Mouse (Mus musculus): ENCODE measurements around the gene Cxcr5. TPM values are rescaled to one million over a fixed set of nuclear protein-coding genes. Genes with fewer than 3 reads are reported as not detected.

Gene Cxcr5
- polyA plus RNA-seq, 1 experiment from 2014 or later, result 0.13 TPM

DNA sequence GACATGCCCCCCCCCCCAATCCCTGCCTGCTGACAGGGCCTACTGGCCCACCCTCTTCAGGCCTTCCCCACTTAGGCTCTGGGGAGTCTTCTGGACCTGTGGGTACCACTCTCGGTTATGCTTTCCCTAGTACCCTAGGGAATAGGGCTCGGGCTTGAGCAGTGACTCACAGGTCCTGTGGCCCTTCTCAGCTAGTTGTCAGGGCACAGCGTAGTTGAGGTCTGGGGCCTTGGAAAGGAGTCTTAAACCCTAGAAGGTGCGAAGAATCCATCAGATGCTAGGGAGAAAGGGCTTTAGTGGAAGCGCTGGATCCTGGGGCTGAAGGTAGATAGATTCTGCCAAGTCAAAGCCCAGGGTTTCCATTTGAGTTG, 61.5 kb downstream of the Cxcr5 start:
- ATAC-seq (ENCODE audit: low FRiP score, low TSS enrichment), result no peak
- H3K9ac ChIP-seq (ENCODE audit: low read length), result peak overlapping the region; percentile 62
- H3K4me1 ChIP-seq (replicated peaks; ENCODE audit: control insufficient read depth, insufficient read depth), result peaks cover 29% of the 10 kb centered on the region

DNA sequence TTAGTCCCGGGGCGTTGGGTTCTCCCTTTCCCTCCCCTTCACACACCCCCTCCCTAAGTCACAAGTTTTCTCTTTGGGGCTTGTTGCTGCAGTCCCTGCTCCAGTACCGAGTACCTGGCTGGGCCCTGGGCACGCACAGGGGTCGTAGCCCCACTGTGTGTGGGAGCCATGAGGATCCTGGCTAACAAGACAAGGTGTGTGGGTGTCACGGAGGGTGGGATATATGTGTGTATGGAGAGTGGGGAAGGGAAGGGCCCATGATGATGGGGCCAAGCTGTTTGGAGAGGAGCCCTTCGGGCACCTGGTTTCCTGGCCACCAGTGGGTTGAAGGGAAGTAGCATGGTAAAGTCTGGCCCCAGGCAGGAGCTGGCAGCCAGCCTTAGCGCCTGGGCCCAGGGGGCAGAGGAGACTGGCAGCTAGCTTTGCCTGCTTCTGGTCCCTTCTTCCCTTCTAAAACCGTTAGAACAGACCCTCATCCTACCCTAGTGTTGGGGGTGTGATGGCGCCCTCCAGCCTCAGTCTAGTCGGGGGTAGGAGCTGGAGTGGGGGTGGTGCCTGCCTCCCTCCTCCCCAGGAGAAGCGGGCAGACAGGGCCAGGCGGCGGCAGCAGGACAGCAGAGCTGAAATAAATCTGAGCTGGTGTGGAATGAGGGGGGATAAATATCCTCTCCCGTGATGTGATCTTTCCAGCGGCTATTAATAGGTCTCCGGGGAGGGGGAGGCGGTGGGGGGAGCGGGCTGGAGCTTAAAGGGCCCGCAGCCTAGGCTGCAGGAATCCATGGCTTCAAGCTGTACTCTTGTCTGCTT, 62.1 kb downstream of the Cxcr5 start:
- Histone ChIP-seq H3K27ac (replicated peaks) (peak overlapping the region; percentile 95), H3K36me3 (ENCODE audit: control insufficient read depth, insufficient read depth, low read length) (peaks cover 3% of the 10 kb centered on the region), H3K4me1 (replicated peaks; ENCODE audit: control insufficient read depth, insufficient read depth) (peaks cover 33% of the 10 kb centered on the region), H3K4me3 (ENCODE audit: low read depth, low read length) (peak overlapping the region; percentile 40), H3K27me3 (ENCODE audit: control insufficient read depth, insufficient read depth, low read length) (no peaks in the 10 kb centered on the region), H3K9me3 (ENCODE audit: control insufficient read depth, low read length) (no peaks in the 10 kb centered on the region), H3K4me2 (replicated peaks; ENCODE audit: low read depth) (peak overlapping the region; percentile 69), H3K9ac (ENCODE audit: low read length) (peak overlapping the region; percentile 62)
- DNase-seq (ENCODE audit: low spot score), result peak; percentile 59
- WGBS, result 13% methylated on average over 18 of the region's 20 CpGs
- TF ChIP-seq EP300 (optimal IDR thresholded peaks at IDR 0.05) (peak; percentile 35), CTCF (IDR thresholded peaks at IDR 0.05; ENCODE audit: low read depth) (no peak)
- 0 out of 2 replicates have a peak, but pooled peaks have one; percentile 1 for ATAC-seq (ENCODE audit: low FRiP score, low TSS enrichment)

More for the DNA sequence above, 61.5 kb downstream of the Cxcr5 start:
- WGBS, result 29% methylated on average over 5 of the region's 5 CpGs
- Histone ChIP-seq H3K27me3 (ENCODE audit: control insufficient read depth, insufficient read depth, low read length) (no peaks in the 10 kb centered on the region), H3K36me3 (ENCODE audit: control insufficient read depth, insufficient read depth, low read length) (peaks cover 6% of the 10 kb centered on the region), H3K27ac (replicated peaks) (peak overlapping the region; percentile 95), H3K9me3 (ENCODE audit: control insufficient read depth, low read length) (no peaks in the 10 kb centered on the region), H3K4me3 (ENCODE audit: low read depth, low read length) (peak overlapping the region; percentile 40), H3K4me2 (replicated peaks; ENCODE audit: low read depth) (peak overlapping the region; percentile 69)
- DNase-seq (ENCODE audit: low spot score), result no peak
- TF ChIP-seq EP300 (optimal IDR thresholded peaks at IDR 0.05), result no peak
- no peak for TF ChIP-seq CTCF (IDR thresholded peaks at IDR 0.05; ENCODE audit: low read depth)

DNA sequence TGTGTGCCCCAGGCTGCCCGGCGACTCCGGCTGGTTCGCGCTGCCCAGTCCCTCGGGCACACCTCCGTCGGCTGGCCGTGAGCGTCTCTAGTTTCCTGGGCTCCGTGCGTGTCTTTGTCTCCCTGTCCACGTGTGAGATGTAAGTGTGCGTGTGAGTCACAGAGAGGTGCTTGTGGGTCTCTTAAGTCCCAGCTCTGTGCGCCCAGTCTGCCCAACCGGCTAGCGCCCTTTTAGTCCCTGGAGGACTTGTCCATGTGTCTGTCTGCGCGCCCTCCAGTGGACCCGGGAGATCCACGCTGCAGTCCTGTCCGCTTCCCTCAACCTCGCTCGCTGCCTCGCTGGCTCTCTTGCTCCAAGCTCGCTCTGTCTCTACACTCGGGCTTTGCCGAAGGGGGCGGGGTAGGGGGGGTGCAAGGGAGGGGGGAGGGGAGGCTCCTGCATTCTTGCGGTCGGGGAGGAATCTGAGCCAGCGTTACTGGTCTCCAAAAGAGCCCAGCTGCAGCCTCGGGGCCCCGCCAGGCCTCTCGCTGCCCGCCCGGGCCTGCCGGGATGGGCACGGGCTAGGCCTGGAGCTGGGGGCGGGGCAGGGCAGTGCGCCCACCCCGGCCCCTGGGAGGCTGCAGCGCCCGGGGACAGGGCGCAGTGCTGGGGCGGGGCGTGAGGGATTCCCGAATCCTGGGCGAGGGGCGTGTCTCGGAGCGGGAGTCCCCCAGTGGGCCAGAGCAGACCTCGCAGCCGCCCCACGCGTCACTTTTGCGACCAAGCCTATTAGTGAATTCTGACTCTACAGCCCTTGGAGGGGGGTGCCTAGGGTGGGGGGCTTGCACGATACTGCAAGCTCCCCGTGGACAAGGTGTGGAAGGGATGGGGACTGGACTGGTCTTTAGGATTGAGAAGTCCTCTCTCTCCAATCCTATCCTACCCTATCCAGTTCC, 63.0 kb downstream of the Cxcr5 start:
- H3K4me2 ChIP-seq (replicated peaks; ENCODE audit: low read depth), result peak overlapping the region; percentile 69

DNA sequence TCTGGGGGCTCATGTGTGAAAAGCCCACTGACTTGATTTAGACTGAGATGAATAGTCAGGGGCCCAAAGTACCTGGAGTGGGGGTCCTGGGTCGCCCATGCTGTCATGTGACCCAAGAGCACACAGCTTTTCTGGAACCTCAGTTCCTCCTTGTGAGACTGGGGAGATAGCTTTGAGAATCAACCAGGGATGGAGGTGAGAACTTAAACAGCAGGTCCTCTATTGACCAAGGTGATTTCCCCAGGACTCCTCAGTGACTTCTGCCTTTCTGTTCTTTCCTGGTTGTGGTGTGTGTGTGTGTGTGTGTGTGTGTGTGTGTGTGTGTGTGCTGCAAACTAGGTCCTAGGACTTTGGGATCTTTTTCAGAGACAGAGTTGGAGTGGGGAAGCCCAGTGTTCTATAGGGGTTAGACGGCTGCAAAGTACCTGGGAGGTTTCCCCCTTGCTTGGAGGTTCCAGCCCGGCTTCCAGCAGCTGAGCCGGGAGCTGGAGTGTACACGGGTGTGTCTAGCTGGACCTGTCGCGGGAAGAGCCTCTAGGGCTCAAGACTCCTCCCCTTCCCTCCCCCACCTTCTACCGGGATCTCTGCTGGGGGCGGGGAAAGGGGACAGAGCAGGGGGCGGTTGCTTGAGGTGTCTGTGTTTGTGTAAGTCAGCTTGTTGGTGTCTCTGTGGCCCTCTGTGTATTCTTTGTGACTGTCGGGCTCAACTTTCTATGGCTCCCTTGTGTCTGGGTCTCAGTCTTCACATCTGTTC, 63.9 kb downstream of the Cxcr5 start:
- H3K9me3 ChIP-seq (ENCODE audit: control insufficient read depth, low read length), result no peaks in the 10 kb centered on the region
- TF ChIP-seq EP300 (optimal IDR thresholded peaks at IDR 0.05), result no peak
- no peak for TF ChIP-seq CTCF (IDR thresholded peaks at IDR 0.05; ENCODE audit: low read depth)
- no peaks in the 10 kb centered on the region for H3K27me3 ChIP-seq (ENCODE audit: control insufficient read depth, insufficient read depth, low read length)
- under 1% methylated on average over 11 of the region's 11 CpGs for WGBS
- peak; percentile 80 for DNase-seq (ENCODE audit: low spot score)
- H3K36me3 ChIP-seq (ENCODE audit: control insufficient read depth, insufficient read depth, low read length), result peaks cover 3% of the 10 kb centered on the region; the same call in 1 of the 2 replicates
- peak overlapping the region; percentile 40 for H3K4me3 ChIP-seq (ENCODE audit: low read depth, low read length)
- ATAC-seq (ENCODE audit: low FRiP score, low TSS enrichment), result peak; percentile 32; the same call in 1 of the 2 replicates
- H3K9ac ChIP-seq (ENCODE audit: low read length), result peak overlapping the region; percentile 62
- H3K27ac ChIP-seq (replicated peaks), result peak overlapping the region; percentile 95
- peaks cover 41% of the 10 kb centered on the region for H3K4me1 ChIP-seq (replicated peaks; ENCODE audit: control insufficient read depth, insufficient read depth)
- peak overlapping the region; percentile 69 for H3K4me2 ChIP-seq (replicated peaks; ENCODE audit: low read depth)

More for the DNA sequence above, 63.0 kb downstream of the Cxcr5 start:
- Histone ChIP-seq H3K9me3 (ENCODE audit: control insufficient read depth, low read length) (no peaks in the 10 kb centered on the region), H3K9ac (ENCODE audit: low read length) (peak overlapping the region; percentile 62), H3K36me3 (ENCODE audit: control insufficient read depth, insufficient read depth, low read length) (peaks cover 3% of the 10 kb centered on the region), H3K27ac (replicated peaks) (peak overlapping the region; percentile 95), H3K27me3 (ENCODE audit: control insufficient read depth, insufficient read depth, low read length) (no peaks in the 10 kb centered on the region), H3K4me3 (ENCODE audit: low read depth, low read length) (peak overlapping the region; percentile 40), H3K4me1 (replicated peaks; ENCODE audit: control insufficient read depth, insufficient read depth) (peaks cover 41% of the 10 kb centered on the region)
- peak; percentile 75 for TF ChIP-seq CTCF (IDR thresholded peaks at IDR 0.05; ENCODE audit: low read depth)
- TF ChIP-seq EP300 (optimal IDR thresholded peaks at IDR 0.05), result no peak
- DNase-seq (ENCODE audit: low spot score) (peak; percentile 88), ATAC-seq (ENCODE audit: low FRiP score, low TSS enrichment) (peak; percentile 67)
- 2% methylated on average over 55 of the region's 59 CpGs for WGBS

DNA sequence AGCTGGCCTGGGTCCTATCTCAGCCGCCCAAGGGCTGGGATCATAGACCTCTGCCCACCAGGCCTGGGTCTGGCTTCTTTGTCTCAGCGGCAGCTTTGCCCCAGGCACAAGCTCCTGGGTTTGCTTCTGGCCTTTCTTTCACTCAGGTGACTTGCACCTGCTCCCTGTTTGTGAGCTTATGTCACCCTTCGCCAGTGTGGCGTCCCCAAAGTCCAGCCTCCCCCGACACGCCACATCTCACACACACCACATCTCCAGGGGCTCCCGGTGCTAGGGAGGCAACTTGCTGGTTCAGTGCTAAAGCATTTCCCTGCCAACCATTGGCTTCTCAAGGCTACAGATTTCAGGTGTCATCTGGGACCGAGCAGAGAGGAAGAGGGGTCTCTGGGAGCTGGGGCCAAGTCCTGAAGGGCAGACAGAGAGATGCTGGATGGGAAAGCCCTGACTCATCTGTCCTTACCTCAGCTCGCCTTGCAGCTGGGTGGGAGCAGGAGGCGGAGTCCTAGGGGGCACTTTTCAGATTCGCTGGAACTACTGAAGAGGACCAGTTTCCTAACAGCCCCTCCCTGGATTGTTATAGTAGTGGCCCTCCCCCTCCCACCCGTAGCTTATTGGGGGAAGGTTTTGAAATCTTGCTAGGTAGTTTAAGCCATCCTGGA, 64.7 kb downstream of the Cxcr5 start:
- 54% methylated on average over 12 of the region's 12 CpGs for WGBS
- H3K9me3 ChIP-seq (ENCODE audit: control insufficient read depth, low read length), result no peaks in the 10 kb centered on the region
- H3K4me2 ChIP-seq (replicated peaks; ENCODE audit: low read depth), result no peak overlapping the region
- peaks cover 44% of the 10 kb centered on the region for H3K4me1 ChIP-seq (replicated peaks; ENCODE audit: control insufficient read depth, insufficient read depth)
- H3K36me3 ChIP-seq (ENCODE audit: control insufficient read depth, insufficient read depth, low read length), result peaks cover 3% of the 10 kb centered on the region; the same call in 1 of the 2 replicates
- no peak overlapping the region for H3K4me3 ChIP-seq (ENCODE audit: low read depth, low read length)
- H3K27me3 ChIP-seq (ENCODE audit: control insufficient read depth, insufficient read depth, low read length), result no peaks in the 10 kb centered on the region
- peak overlapping the region; percentile 95 for H3K27ac ChIP-seq (replicated peaks)
- peak overlapping the region; percentile 62; the same call in 1 of the 2 replicates for H3K9ac ChIP-seq (ENCODE audit: low read length)
- ATAC-seq (ENCODE audit: low FRiP score, low TSS enrichment) (no peak), DNase-seq (ENCODE audit: low spot score) (peak; percentile 16)
- no peak for TF ChIP-seq CTCF (IDR thresholded peaks at IDR 0.05; ENCODE audit: low read depth)
- TF ChIP-seq EP300 (optimal IDR thresholded peaks at IDR 0.05), result no peak
